Mouse (Mus musculus): ENCODE measurements around the gene Eif4e3. TPM values are rescaled to one million over a fixed set of nuclear protein-coding genes. Genes with fewer than 3 reads are reported as not detected.
A peak's percentile ranks its signal among the peaks of the same experiment; 100 is the strongest.

Gene Eif4e3
- polyA plus RNA-seq, 1 experiment, result 10.6 TPM

DNA sequence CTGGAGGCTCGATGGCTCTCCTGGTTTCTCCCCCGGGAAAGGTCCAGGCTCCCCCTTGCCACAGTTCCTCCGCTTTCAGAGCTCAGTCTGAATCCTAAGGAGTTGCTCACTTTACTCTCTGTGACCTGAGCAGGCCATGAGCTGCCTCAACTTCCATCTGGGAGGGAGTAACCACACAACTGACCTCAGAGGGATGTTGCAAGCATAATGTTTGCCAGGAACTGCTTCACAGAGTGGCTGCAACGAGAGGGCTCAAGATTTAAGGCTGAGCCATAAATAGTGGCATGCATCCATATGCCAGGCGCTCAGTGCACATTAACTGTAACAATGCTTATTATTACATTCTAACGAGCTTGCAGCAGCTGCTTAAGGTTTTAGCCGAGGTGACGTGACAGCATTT is 29.8 kb downstream of the Eif4e3 start:
- TF ChIP-seq POLR2A (IDR thresholded peaks at IDR 0.05; ENCODE audit: borderline replicate concordance, extremely low read depth, insufficient read depth, insufficient read length, poor library complexity, severe bottlenecking) (no peak), CTCF (IDR thresholded peaks at IDR 0.05; ENCODE audit: borderline replicate concordance, extremely low read depth, insufficient read depth, insufficient read length) (no peak)
- no peak for DNase-seq (ENCODE audit: low read depth)

DNA sequence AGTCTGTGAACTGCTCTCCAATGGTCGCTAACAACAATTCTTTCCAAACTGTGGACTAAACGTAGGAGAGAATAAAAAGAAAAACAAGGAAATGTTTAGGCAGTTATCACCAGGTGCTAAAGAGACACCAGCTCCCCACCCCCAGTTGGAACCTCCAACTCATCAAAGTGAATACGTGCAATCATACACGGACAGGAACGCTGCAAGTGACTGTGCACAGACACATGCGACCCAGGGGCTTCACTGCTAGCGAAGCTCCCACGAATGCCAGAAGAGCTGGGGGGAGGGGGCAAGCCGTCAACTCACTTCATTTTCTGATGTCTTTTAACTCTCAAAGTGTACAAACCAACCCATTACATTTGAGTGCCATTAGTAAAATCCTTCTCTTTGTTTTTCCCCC is 30.4 kb downstream of the Eif4e3 start:
- DNase-seq (ENCODE audit: low read depth), result no peak
- TF ChIP-seq POLR2A (IDR thresholded peaks at IDR 0.05; ENCODE audit: borderline replicate concordance, extremely low read depth, insufficient read depth, insufficient read length, poor library complexity, severe bottlenecking) (no peak), CTCF (IDR thresholded peaks at IDR 0.05; ENCODE audit: borderline replicate concordance, extremely low read depth, insufficient read depth, insufficient read length) (no peak)

DNA sequence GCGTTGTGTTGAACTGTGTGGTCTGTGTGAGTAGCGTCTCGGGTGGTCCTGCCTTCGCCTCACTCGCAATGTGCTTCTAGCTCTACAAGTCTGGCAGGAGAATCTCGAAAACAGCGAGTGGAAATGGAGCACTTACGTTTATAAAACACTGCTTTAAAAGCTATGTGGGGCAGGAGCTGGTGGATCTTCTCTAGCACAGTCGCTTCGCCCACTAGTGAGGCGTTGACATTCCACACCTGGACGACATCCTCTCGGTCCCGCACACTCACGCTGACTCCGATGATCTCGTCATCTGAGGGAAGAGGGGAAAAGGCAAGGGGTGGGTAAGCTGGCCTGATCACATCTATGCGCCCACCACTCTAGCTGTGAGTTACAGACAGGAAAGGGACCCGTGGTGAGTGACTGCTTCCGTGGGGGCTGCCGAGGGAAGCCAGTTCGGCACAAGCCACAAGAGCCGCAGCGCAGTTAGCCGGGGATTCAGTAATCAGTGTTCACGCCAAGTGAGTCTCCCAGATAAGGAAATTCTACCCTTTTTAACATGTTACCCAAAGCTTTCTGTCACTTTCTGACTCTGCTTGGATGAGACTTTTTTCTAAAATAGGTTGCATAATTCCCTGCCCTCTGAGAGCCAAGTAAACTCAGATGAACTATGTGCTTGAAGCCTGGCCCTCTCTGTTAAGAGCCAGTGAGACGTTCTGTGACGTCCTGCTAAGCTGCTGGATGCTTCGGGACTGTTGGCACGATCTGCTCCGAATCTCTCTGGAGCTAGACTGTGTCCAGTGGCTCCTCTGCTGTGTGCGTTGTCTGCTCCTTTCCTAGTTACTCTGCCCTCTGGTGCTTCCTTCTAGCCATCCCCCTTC is 34.2 kb downstream of the Eif4e3 start:
- no peak for TF ChIP-seq CTCF (IDR thresholded peaks at IDR 0.05; ENCODE audit: borderline replicate concordance, extremely low read depth, insufficient read depth, insufficient read length)
- TF ChIP-seq POLR2A (IDR thresholded peaks at IDR 0.05; ENCODE audit: borderline replicate concordance, extremely low read depth, insufficient read depth, insufficient read length, poor library complexity, severe bottlenecking), result no peak
- DNase-seq (ENCODE audit: low read depth), result no peak

DNA sequence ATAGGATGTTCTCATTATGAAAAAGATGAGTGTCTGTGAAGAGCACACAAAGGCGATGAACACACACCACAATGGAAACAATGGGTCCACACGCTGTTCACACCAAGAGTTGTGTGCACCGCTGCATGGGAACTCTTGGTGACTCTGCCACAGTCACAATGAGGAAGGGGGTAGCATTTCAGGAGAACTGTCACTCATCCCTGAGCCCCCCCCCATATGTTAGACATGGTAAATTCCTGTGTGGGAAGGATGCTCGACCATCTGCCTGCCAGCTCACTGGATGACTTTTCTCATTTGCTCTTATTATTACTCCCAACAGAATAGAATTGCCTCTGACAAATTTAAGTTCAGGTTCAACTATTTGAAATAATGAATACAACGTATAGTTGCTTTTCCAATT is 34.9 kb downstream of the Eif4e3 start:
- DNase-seq (ENCODE audit: low read depth), result no peak
- TF ChIP-seq POLR2A (IDR thresholded peaks at IDR 0.05; ENCODE audit: borderline replicate concordance, extremely low read depth, insufficient read depth, insufficient read length, poor library complexity, severe bottlenecking) (no peak), CTCF (IDR thresholded peaks at IDR 0.05; ENCODE audit: borderline replicate concordance, extremely low read depth, insufficient read depth, insufficient read length) (no peak)

DNA sequence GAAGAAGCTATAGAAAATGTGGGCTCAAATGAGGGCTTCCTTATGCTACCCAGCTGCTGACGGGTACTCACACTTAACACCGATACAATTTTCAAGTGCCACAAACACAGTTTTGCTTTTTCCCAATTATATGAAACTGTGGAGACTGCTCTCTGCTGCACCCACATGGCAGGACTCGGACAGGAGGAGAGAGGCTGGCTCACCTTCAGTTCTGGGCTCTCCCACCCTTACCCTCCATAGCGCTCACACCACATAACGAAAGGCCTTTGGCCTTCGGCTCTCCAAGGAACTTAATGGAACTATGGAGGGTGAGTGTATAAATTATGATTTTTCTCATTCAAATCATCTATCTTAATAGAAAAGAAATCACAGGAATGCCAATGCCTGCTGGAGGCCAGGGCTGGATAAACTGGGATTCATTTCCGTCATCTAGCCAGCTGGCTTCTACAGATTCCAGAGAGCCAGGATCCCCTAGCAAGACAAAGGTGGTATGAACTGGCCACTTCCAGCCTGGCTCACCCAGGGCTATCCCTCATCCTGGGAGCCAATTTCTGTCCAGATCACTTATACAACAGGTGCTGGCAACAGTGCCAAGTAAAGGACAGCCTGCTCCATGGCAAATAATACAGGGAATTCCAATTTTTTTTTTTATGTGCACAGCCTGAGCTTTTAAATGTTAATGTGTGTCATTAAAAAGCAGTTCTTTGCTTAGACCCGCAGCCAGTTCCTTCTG is 36.7 kb downstream of the Eif4e3 start:
- no peak for DNase-seq (ENCODE audit: low read depth)
- no peak for TF ChIP-seq POLR2A (IDR thresholded peaks at IDR 0.05; ENCODE audit: borderline replicate concordance, extremely low read depth, insufficient read depth, insufficient read length, poor library complexity, severe bottlenecking)
- TF ChIP-seq CTCF (IDR thresholded peaks at IDR 0.05; ENCODE audit: borderline replicate concordance, extremely low read depth, insufficient read depth, insufficient read length), result peak; percentile 9; the same call in 1 of the 2 replicates

DNA sequence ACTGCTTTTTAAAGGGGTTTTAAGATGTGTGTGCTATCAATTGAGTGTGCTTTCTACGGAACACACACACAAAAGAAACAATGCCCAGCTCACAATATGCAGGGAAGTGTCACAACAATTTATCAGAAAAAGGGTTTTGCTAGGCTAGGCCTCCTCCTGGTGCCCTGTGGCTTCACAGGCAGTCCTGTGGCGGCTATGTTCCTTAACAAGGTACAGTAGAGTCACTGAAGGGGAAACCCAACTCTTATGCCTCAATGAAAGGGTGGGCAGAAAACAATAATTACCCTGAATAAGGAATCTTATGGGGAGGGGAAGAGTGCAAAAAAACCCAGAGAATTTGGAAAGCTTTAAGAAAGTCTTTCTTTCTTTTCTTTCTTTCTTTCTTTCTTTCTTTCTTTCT is 40.2 kb downstream of the Eif4e3 start:
- TF ChIP-seq POLR2A (IDR thresholded peaks at IDR 0.05; ENCODE audit: borderline replicate concordance, extremely low read depth, insufficient read depth, insufficient read length, poor library complexity, severe bottlenecking) (no peak), CTCF (IDR thresholded peaks at IDR 0.05; ENCODE audit: borderline replicate concordance, extremely low read depth, insufficient read depth, insufficient read length) (no peak)
- peak; percentile 54 for DNase-seq (ENCODE audit: low read depth)

DNA sequence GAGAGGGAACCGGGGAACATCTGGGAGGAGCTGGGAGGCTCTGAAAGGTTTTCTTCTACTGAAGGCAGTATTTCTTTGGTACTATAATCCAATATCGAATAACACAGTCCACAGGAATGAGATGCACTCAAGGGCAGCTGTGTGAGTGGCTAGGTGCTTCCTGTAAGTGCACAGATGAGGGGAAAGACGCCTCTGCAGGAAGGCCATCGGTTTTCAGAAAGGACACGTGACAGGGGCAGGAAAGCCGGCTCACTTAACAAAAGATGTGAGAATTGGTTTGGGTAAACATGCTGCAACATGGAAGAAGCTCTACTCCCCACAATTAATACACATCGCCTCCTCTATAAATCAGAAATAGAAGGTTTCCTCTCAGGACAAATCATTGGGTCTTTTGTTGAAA is 40.8 kb downstream of the Eif4e3 start:
- TF ChIP-seq CTCF (IDR thresholded peaks at IDR 0.05; ENCODE audit: borderline replicate concordance, extremely low read depth, insufficient read depth, insufficient read length), result no peak
- no peak for TF ChIP-seq POLR2A (IDR thresholded peaks at IDR 0.05; ENCODE audit: borderline replicate concordance, extremely low read depth, insufficient read depth, insufficient read length, poor library complexity, severe bottlenecking)
- DNase-seq (ENCODE audit: low read depth), result no peak

DNA sequence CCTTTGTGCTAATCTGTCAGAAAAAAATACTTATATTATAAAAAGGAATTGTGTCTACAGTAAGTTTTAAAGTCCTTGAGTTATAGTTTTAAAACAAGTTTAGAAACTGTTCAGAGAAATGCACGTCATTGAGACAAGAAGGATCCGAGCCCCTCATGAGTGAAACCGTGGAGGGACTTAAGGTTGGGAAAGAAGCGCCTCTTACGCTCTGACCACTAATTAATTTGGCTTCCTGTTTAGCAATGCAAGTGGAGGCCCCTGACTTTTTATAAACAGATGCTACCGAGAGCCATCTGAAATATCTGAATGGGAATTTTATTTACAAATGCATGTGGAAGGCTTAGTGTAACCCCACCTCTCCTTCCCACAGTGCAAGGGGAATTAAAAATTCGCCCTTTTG is 41.3 kb downstream of the Eif4e3 start:
- DNase-seq (ENCODE audit: low read depth), result no peak
- no peak for TF ChIP-seq CTCF (IDR thresholded peaks at IDR 0.05; ENCODE audit: borderline replicate concordance, extremely low read depth, insufficient read depth, insufficient read length)
- no peak for TF ChIP-seq POLR2A (IDR thresholded peaks at IDR 0.05; ENCODE audit: borderline replicate concordance, extremely low read depth, insufficient read depth, insufficient read length, poor library complexity, severe bottlenecking)

DNA sequence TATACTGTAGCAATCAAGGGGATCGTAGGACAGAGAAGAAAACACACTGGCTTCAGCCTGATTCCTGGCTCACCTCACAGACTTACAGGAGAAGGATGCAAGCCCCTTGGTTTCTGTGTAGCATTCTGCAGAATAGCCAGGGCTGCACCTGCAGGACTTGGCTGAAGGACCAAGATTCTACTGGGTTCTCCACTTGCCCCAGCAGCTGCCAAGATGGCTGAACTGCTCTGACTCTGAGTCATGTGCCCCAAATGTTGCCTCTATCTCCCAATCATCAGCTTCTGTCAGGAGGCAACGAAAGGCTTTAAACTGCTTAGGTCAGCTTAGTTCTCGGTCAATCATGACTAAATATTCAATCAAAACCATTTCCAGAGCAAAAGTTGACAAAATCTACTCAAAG is 42.0 kb downstream of the Eif4e3 start:
- TF ChIP-seq CTCF (IDR thresholded peaks at IDR 0.05; ENCODE audit: borderline replicate concordance, extremely low read depth, insufficient read depth, insufficient read length), result no peak
- TF ChIP-seq POLR2A (IDR thresholded peaks at IDR 0.05; ENCODE audit: borderline replicate concordance, extremely low read depth, insufficient read depth, insufficient read length, poor library complexity, severe bottlenecking), result no peak
- no peak for DNase-seq (ENCODE audit: low read depth)

DNA sequence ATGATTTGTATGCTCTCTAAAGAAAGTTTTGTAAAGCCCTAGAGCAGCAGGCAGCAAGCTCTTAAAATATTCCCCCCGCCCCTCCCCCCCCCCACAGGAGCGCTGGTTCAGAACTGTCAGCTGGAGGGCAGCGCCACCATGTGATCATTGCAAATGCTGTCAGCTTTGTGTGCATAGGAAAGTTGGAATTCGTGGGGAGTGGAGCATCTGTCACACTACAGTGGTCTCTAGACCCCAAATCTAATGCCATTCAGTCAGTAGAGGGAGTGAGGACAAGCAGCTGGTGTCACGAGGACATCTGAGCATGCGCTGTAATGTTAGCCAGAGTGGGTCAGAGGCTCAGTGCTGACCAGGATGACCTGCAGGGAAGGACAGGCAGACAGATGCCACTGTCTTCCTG is 42.9 kb downstream of the Eif4e3 start:
- TF ChIP-seq CTCF (IDR thresholded peaks at IDR 0.05; ENCODE audit: borderline replicate concordance, extremely low read depth, insufficient read depth, insufficient read length), result peak; percentile 52; the same call in 1 of the 2 replicates
- no peak for TF ChIP-seq POLR2A (IDR thresholded peaks at IDR 0.05; ENCODE audit: borderline replicate concordance, extremely low read depth, insufficient read depth, insufficient read length, poor library complexity, severe bottlenecking)
- peak; percentile 75 for DNase-seq (ENCODE audit: low read depth)

DNA sequence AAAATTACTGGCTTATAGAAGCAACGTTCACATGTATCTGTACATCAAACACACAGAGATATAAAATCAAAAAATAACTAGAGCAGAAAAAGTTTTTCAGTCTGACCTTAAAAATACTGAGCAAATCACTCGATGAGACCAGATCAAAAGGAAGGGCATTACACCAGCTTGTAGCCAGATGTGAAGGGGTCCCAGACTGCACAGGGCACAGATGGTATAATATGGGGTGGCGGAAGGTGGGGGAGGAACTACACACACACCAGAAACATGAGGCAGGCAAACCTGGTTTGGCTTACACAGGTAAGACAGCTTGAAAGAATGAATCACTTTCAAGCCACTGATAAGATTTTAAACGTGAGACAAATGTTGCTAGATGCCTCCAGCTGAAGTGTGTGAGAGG is 45.4 kb downstream of the Eif4e3 start:
- TF ChIP-seq POLR2A (IDR thresholded peaks at IDR 0.05; ENCODE audit: borderline replicate concordance, extremely low read depth, insufficient read depth, insufficient read length, poor library complexity, severe bottlenecking), result no peak
- TF ChIP-seq CTCF (IDR thresholded peaks at IDR 0.05; ENCODE audit: borderline replicate concordance, extremely low read depth, insufficient read depth, insufficient read length), result no peak
- no peak for DNase-seq (ENCODE audit: low read depth)

All from brain, embryonic 14.5 days (tissue).